Mouse (Mus musculus) neural tube, embryonic 12.5 days (tissue): ENCODE measurements at regions not wholly inside any gene's neighbourhood (a gene's known extent, or its start where the extent isn't known, plus 50 kb on each side); places are given as distances from the start of the nearest gene placed in this dataset.
A peak's percentile ranks its signal among the peaks of the same experiment; 100 is the strongest.

ENCODE experiments used
- ATAC-seq: fragments of 200-750 bp; cut with Nextera tagmentation; 2 replicates; pipeline ENCODE4 v1.8.0; 2017; ENCODE audit warnings: low read depth, mild to moderate bottlenecking, moderate TSS enrichment, moderate library complexity; ENCODE audit not compliant: low FRiP score
- H3K27ac ChIP-seq: fragments of 300-500 bp; sonication (generic); 2 replicates; pipeline ENCODE4 v1.5.1; 2016
- H3K27me3 ChIP-seq: fragments of 300-500 bp; sonication (generic); replicated peaks from 2 replicates; pipeline ENCODE4 v1.6.1; 2016; ENCODE audit warnings: mild to moderate bottlenecking
- H3K36me3 ChIP-seq: fragments of 300-500 bp; sonication (generic); 2 replicates; pipeline ENCODE4 v1.6.1; 2016; ENCODE audit warnings: mild to moderate bottlenecking
- H3K4me1 ChIP-seq: fragments of 300-500 bp; sonication (generic); 2 replicates; pipeline ENCODE4 v1.6.1; 2016
- H3K4me2 ChIP-seq: fragments of 300-500 bp; sonication (generic); replicated peaks from 2 replicates; pipeline ENCODE4 v1.6.1; 2016; ENCODE audit warnings: mild to moderate bottlenecking
- H3K4me3 ChIP-seq: fragments of 300-500 bp; sonication (generic); 2 replicates; pipeline ENCODE4 v1.5.1; 2016
- H3K9ac ChIP-seq: fragments of 300-500 bp; sonication (generic); 2 replicates; pipeline ENCODE4 v1.6.1; 2016; ENCODE audit warnings: mild to moderate bottlenecking
- H3K9me3 ChIP-seq: fragments of 300-500 bp; sonication (generic); 2 replicates; pipeline ENCODE4 v1.6.1; 2016; ENCODE audit warnings: mild to moderate bottlenecking
- WGBS: fragments of 180-500 bp; shearing (Covaris S2); methylation state at CpG from one replicate; pipeline ENCODE4 v1.1.7; 2016; 5-methylcytosine and 5-hydroxymethylcytosine counted together

DNA sequence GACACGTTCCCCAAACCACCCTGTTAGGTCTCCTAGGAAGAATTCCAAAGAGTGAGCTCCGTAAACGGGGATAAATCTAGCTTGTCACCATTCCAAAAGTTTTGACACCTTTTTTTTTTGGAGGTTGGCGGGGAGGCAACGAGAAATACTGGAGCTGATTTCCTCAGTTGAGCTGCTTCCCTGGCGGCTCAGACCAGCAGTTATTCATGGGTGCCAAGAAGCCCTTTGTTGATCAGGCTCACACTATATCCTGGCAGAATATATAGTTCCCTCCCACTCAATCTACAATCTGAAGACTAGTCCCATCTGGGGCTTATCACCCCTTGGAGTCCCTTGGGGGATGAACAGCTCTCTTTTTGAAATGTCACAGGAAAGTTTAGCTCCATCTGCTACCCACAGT, 77.5 kb upstream of the Tiam2 start:
- Histone ChIP-seq H3K9me3 (no peaks in the 10 kb centered on the region), H3K4me2 (no peak overlapping the region), H3K4me3 (no peak overlapping the region), H3K4me1 (peaks cover 52% of the 10 kb centered on the region), H3K27me3 (no peaks in the 10 kb centered on the region), H3K27ac (no peak overlapping the region), H3K9ac (no peak overlapping the region), H3K36me3 (no peaks in the 10 kb centered on the region)
- no peak for ATAC-seq
- 44% methylated on average over 6 of the region's 6 CpGs for WGBS

- Histone ChIP-seq H3K9me3 (no peaks in the 10 kb centered on the region), H3K27ac (no peak overlapping the region), H3K4me2 (no peak overlapping the region), H3K4me1 (peaks cover 50% of the 10 kb centered on the region), H3K36me3 (no peaks in the 10 kb centered on the region), H3K4me3 (no peak overlapping the region), H3K9ac (no peak overlapping the region), H3K27me3 (no peaks in the 10 kb centered on the region)
- ATAC-seq, result no peak
- WGBS, result 30% methylated on average over 7 of the region's 7 CpGs
Observed at GRCm38 (mm10) chr17:3249320-3249719, 77.1 kb upstream of the Tiam2 start.

- H3K36me3 ChIP-seq, result no peaks in the 10 kb centered on the region; the same call in 1 of the 2 replicates
- WGBS, result 65% methylated on average over 4 of the region's 4 CpGs
- no peak overlapping the region for H3K4me2 ChIP-seq
- no peak for ATAC-seq
- no peaks in the 10 kb centered on the region for H3K27me3 ChIP-seq
- H3K4me3 ChIP-seq, result no peak overlapping the region
- H3K4me1 ChIP-seq, result peaks cover 33% of the 10 kb centered on the region
- H3K9ac ChIP-seq, result no peak overlapping the region
- no peaks in the 10 kb centered on the region for H3K9me3 ChIP-seq
- H3K27ac ChIP-seq, result no peak overlapping the region
Observed at GRCm38 (mm10) chr17:3251176-3251575, 75.2 kb upstream of the Tiam2 start.

DNA sequence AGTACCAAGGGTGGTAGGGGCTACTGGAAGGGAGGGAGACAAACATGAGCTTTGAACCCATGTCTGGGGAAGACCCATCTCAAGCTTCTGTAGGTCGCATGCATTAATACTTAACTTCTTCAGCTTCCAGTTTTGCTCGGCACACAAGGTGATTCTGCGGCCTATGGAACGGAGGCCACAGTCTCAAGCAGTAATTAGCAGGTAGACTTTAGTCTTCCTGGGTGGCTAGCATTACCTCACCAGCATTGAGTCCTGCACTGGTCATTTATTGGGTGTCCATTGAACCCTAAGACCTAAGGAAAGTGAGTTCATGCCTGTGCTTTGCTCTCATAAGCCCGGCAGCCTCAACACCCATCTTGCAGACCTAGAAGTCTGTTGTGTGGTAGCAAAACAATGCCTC, 74.4 kb upstream of the Tiam2 start:
- WGBS, result 96% methylated on average over 5 of the region's 5 CpGs
- no peak for ATAC-seq

GRCm38 (mm10) chr17:3253508-3254176, 72.7 kb upstream of the Tiam2 start:
- Histone ChIP-seq H3K4me1 (peaks cover 12% of the 10 kb centered on the region), H3K4me3 (no peak overlapping the region), H3K27me3 (no peaks in the 10 kb centered on the region), H3K9me3 (no peaks in the 10 kb centered on the region), H3K36me3 (peaks cover 5% of the 10 kb centered on the region; the same call in 1 of the 2 replicates), H3K9ac (no peak overlapping the region), H3K27ac (no peak overlapping the region), H3K4me2 (no peak overlapping the region)
- no peak for ATAC-seq
- 88% methylated on average over 10 of the region's 10 CpGs for WGBS

More for the DNA sequence above, 74.4 kb upstream of the Tiam2 start:
- H3K4me2 ChIP-seq, result no peak overlapping the region
- H3K36me3 ChIP-seq, result peaks cover 5% of the 10 kb centered on the region; the same call in 1 of the 2 replicates
- H3K4me1 ChIP-seq, result peaks cover 25% of the 10 kb centered on the region
- H3K4me3 ChIP-seq, result no peak overlapping the region
- no peaks in the 10 kb centered on the region for H3K9me3 ChIP-seq
- H3K27me3 ChIP-seq, result no peaks in the 10 kb centered on the region
- no peak overlapping the region for H3K9ac ChIP-seq
- H3K27ac ChIP-seq, result no peak overlapping the region

DNA sequence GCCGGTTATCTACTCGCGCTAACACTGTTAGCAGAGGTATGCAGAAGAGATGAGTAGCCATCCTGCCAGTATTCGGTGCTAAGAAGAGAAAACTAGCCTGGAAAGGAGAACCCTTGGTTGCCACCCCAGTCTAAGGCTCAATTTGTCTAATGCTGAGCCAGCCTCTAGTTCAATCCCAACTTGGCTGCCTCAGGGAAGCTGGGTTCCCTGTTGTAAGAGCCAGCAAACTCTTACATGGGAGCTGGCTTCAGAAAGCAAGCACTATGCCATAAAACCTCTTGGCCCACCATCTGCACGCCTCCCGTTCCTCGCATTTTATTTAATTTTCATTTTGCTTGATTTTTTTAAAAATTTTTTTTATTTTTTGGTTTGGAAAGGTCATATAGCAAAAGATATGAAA, 69.6 kb upstream of the Tiam2 start:
- WGBS, result 93% methylated on average over 7 of the region's 7 CpGs
- Histone ChIP-seq H3K4me2 (no peak overlapping the region), H3K4me3 (no peak overlapping the region), H3K9ac (no peak overlapping the region), H3K4me1 (no peaks in the 10 kb centered on the region), H3K27me3 (no peaks in the 10 kb centered on the region), H3K9me3 (no peaks in the 10 kb centered on the region), H3K36me3 (peaks cover 5% of the 10 kb centered on the region; the same call in 1 of the 2 replicates), H3K27ac (no peak overlapping the region)
- ATAC-seq, result no peak

GRCm38 (mm10) chr17:3258811-3259510, 67.4 kb upstream of the Tiam2 start:
- Histone ChIP-seq H3K4me1 (no peaks in the 10 kb centered on the region), H3K36me3 (peaks cover 5% of the 10 kb centered on the region; the same call in 1 of the 2 replicates), H3K4me3 (no peak overlapping the region), H3K27me3 (no peaks in the 10 kb centered on the region), H3K9ac (no peak overlapping the region), H3K27ac (no peak overlapping the region), H3K9me3 (no peaks in the 10 kb centered on the region), H3K4me2 (no peak overlapping the region)
- no peak for ATAC-seq
- 88% methylated on average over 9 of the region's 9 CpGs for WGBS

GRCm38 (mm10) chr17:3260796-3261195, 65.6 kb upstream of the Tiam2 start:
- Histone ChIP-seq H3K4me3 (no peak overlapping the region), H3K27ac (no peak overlapping the region), H3K9me3 (no peaks in the 10 kb centered on the region), H3K4me1 (no peaks in the 10 kb centered on the region), H3K9ac (no peak overlapping the region), H3K36me3 (peaks cover 5% of the 10 kb centered on the region; the same call in 1 of the 2 replicates), H3K27me3 (no peaks in the 10 kb centered on the region), H3K4me2 (no peak overlapping the region)
- WGBS, result 95% methylated on average over 11 of the region's 11 CpGs
- no peak for ATAC-seq

GRCm38 (mm10) chr17:3273108-3274091, 53.0 kb upstream of the Tiam2 start:
- no peaks in the 10 kb centered on the region for H3K9me3 ChIP-seq
- H3K4me2 ChIP-seq, result no peak overlapping the region
- no peak overlapping the region for H3K27ac ChIP-seq
- H3K27me3 ChIP-seq, result no peaks in the 10 kb centered on the region
- WGBS, result 48% methylated on average over 22 of the region's 22 CpGs
- no peak overlapping the region for H3K9ac ChIP-seq
- no peak overlapping the region for H3K4me3 ChIP-seq
- peak; percentile 69 for ATAC-seq
- H3K4me1 ChIP-seq, result peaks cover 24% of the 10 kb centered on the region
- H3K36me3 ChIP-seq, result no peaks in the 10 kb centered on the region

DNA sequence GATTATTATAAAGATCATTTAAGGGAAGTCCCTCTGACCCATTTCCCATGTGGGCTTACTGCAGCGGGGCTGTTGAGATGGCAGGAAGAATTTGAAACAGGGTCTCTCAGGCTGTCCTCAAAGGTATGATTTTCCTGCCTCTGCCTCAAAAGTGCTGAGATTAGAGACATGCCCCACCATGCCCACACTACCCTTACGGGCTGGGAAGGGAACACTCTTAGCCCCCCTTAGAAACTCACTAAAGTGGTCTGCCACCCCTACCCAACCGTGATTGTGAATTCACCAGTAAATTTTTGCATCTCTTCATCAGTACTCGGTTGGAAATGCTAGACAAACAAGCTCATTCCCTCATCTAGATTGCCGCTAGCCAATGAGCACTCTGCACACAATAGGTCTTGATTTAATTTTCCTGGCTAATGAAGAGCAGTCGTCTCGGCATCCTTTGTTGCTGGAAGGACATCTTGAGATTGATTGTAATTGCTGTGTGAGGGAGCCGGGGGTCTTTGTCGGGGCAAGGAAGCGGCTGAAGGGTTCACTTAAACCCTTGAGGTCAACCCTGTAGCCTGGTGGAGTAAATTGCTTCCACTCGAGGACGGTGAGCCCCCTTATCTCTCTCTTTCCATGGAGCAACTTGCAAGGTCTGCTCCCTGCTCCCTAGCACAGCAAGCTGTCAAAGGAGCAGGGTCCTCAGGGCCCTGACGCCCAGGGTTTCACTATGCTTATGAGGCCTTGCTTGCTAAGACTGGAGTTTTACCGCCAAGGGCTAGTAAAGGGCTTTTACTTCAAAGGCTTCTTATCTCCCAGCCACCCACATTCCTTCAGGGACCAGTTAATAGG, 51.7 kb upstream of the Tiam2 start:
- Histone ChIP-seq H3K4me1 (peaks cover 24% of the 10 kb centered on the region), H3K4me2 (0 out of 2 replicates have a peak overlapping the region, but pooled peaks have one; percentile 1), H3K36me3 (no peaks in the 10 kb centered on the region), H3K27me3 (no peaks in the 10 kb centered on the region), H3K4me3 (no peak overlapping the region), H3K9me3 (no peaks in the 10 kb centered on the region), H3K27ac (no peak overlapping the region), H3K9ac (no peak overlapping the region)
- 11% methylated on average over 14 of the region's 14 CpGs for WGBS
- peak; percentile 46 for ATAC-seq
